Mouse (Mus musculus) CH12.LX (cell line): ENCODE measurements around the gene Scaf11. TPM values are rescaled to one million over a fixed set of nuclear protein-coding genes. Genes with fewer than 3 reads are reported as not detected.

Experiments
- DNase-seq: peaks from one replicate; pipeline ENCODE4 v3.0.0-alpha.2; 2013; ENCODE audit errors: extremely low read depth
- H3K27ac ChIP-seq: 2 replicates; pipeline ENCODE4 v1.5.1; 2012; ENCODE audit warnings: low read depth, mild to moderate bottlenecking, control low read depth, moderate library complexity; ENCODE audit not compliant: insufficient read depth
- H3K27me3 ChIP-seq: replicated peaks from 2 replicates; pipeline ENCODE3; 2012; ENCODE audit warnings: inconsistent platforms
- H3K36me3 ChIP-seq, 2 experiments: replicated peaks in 1 of 2; 2 replicates each; pipeline versions ENCODE3 to v1.6.1; 2012; ENCODE audit warnings: inconsistent platforms in 1 of 2, low read length in 1 of 2, mild to moderate bottlenecking in 1 of 2, mixed read lengths in 1 of 2, moderate library complexity in 1 of 2; ENCODE audit not compliant: control insufficient read depth in 1 of 2, insufficient read depth in 1 of 2
- H3K4me1 ChIP-seq, 2 experiments: 2 replicates each; pipeline ENCODE4 v1.6.1; 2012; ENCODE audit warnings: inconsistent platforms in 1 of 2, moderate library complexity in 1 of 2; ENCODE audit not compliant: insufficient read depth in 2 of 2, control insufficient read depth in 1 of 2
- H3K4me2 ChIP-seq: 2 replicates; pipeline ENCODE4 v1.6.1; 2012; ENCODE audit warnings: low read depth, mild to moderate bottlenecking, control low read depth; ENCODE audit not compliant: poor library complexity, insufficient read depth, severe bottlenecking
- H3K4me3 ChIP-seq, 3 experiments: fragments of 150-350 bp in 1 of 3; sonication (generic) in 1 of 3; replicated peaks in 1 of 3; 2 replicates each; pipeline versions ENCODE3 to v1.5.1; 2011 to 2012; ENCODE audit warnings: low read depth in 2 of 3, low read length in 2 of 3, mild to moderate bottlenecking in 2 of 3, moderate library complexity in 2 of 3, control low read depth in 1 of 3, improper control_type of control experiment in 1 of 3, inconsistent platforms in 1 of 3, mixed read lengths in 1 of 3; ENCODE audit not compliant: poor library complexity in 1 of 3
- H3K79me2 ChIP-seq: replicated peaks from 2 replicates; pipeline ENCODE4 v1.6.1; 2012; ENCODE audit warnings: mild to moderate bottlenecking, moderate library complexity; ENCODE audit not compliant: control insufficient read depth, poor library complexity, insufficient read depth, severe bottlenecking; ENCODE audit errors: extremely low read depth
- H3K9ac ChIP-seq: 2 replicates; pipeline ENCODE4 v1.6.1; 2012; ENCODE audit warnings: low read depth, mild to moderate bottlenecking, control low read depth, moderate library complexity; ENCODE audit not compliant: insufficient read depth
- H3K9me3 ChIP-seq: replicated peaks from 2 replicates; pipeline ENCODE3; 2012; ENCODE audit warnings: low read length, inconsistent platforms, mixed read lengths
- CHD1 ChIP-seq: IDR thresholded peaks from 2 replicates; pipeline ENCODE4 v1.6.1; 2012; ENCODE audit warnings: low read depth, low read length, improper control_type of control experiment, inconsistent platforms
- CHD2 ChIP-seq: IDR thresholded peaks from 2 replicates; pipeline ENCODE4 v1.6.1; 2011; ENCODE audit warnings: low read length, improper control_type of control experiment
- CTCF ChIP-seq, 2 experiments: IDR thresholded peaks in 1 of 2; conservative IDR thresholded peaks in 1 of 2; 2 replicates each; pipeline ENCODE4 v1.5.1; 2011 to 2012; ENCODE audit warnings: low read depth in 2 of 2, low read length in 2 of 2, improper control_type of control experiment in 1 of 2, inconsistent platforms in 1 of 2, mild to moderate bottlenecking in 1 of 2, moderate library complexity in 1 of 2
- ELF1 ChIP-seq: IDR thresholded peaks from 2 replicates; pipeline ENCODE4 v1.6.1; 2014; ENCODE audit warnings: low read depth, mild to moderate bottlenecking, inconsistent platforms, low read length, improper control_type of control experiment
- HCFC1 ChIP-seq: IDR thresholded peaks from 2 replicates; pipeline ENCODE4 v1.6.1; 2012; ENCODE audit warnings: low read depth, mild to moderate bottlenecking, inconsistent platforms, low read length, improper control_type of control experiment
- JUN ChIP-seq: IDR thresholded peaks from 2 replicates; pipeline ENCODE4 v1.6.1; 2011; ENCODE audit warnings: low read depth, mild to moderate bottlenecking, low read length, improper control_type of control experiment, moderate library complexity; ENCODE audit not compliant: insufficient read depth
- JUND ChIP-seq: conservative IDR thresholded peaks from 2 replicates; pipeline ENCODE4 v1.6.1; 2011; ENCODE audit warnings: low read depth, low read length, improper control_type of control experiment
- MAFK ChIP-seq: IDR thresholded peaks from 2 replicates; pipeline ENCODE4 v1.6.1; 2011; ENCODE audit warnings: low read length, improper control_type of control experiment; ENCODE audit not compliant: insufficient replicate concordance
- MAZ ChIP-seq: IDR thresholded peaks from 2 replicates; pipeline ENCODE4 v1.6.1; 2012; ENCODE audit warnings: low read depth, mild to moderate bottlenecking, inconsistent platforms, low read length, improper control_type of control experiment, moderate library complexity
- MEF2A ChIP-seq: IDR thresholded peaks from 2 replicates; pipeline ENCODE4 v1.6.1; 2014; ENCODE audit warnings: low read depth, mild to moderate bottlenecking, inconsistent platforms, low read length, improper control_type of control experiment, borderline replicate concordance
- NRF1 ChIP-seq: IDR thresholded peaks from 2 replicates; pipeline ENCODE4 v1.6.1; 2014; ENCODE audit warnings: low read depth, mild to moderate bottlenecking, inconsistent platforms, low read length, improper control_type of control experiment, moderate library complexity
- RAD21 ChIP-seq: IDR thresholded peaks from 2 replicates; pipeline ENCODE4 v1.6.1; 2011; ENCODE audit warnings: low read depth, mild to moderate bottlenecking, low read length, improper control_type of control experiment, moderate library complexity
- SIN3A ChIP-seq: IDR thresholded peaks from 2 replicates; pipeline ENCODE4 v1.6.1; 2012; ENCODE audit warnings: low read length, improper control_type of control experiment, inconsistent platforms
- SMC3 ChIP-seq: IDR thresholded peaks from 2 replicates; pipeline ENCODE4 v1.6.1; 2011; ENCODE audit warnings: low read depth, low read length, improper control_type of control experiment
- UBTF ChIP-seq: IDR thresholded peaks from 2 replicates; pipeline ENCODE4 v1.6.1; 2012; ENCODE audit warnings: low read depth, mild to moderate bottlenecking, inconsistent platforms, low read length, improper control_type of control experiment, moderate library complexity
- USF1 ChIP-seq: IDR thresholded peaks from 2 replicates; pipeline ENCODE4 v1.6.1; 2014; ENCODE audit warnings: low read depth, mild to moderate bottlenecking, inconsistent platforms, low read length, improper control_type of control experiment
- ZNF384 ChIP-seq: IDR thresholded peaks from 2 replicates; pipeline ENCODE4 v1.6.1; 2012; ENCODE audit warnings: low read depth, low read length, improper control_type of control experiment, inconsistent platforms
- dilution Hi-C: fragments of 300-500 bp; cut with MboI; formaldehyde crosslinking; loops from 2 replicates; pipeline ENCODE4 v1.14.3; 2020; ENCODE audit warnings: low sequenced_read_pairs; ENCODE audit not compliant: extremely low pct_unique_long_range_greater_than_20kb, extremely low pct_ligation_motif_present
- in situ Hi-C: fragments of 300-500 bp; cut with MboI; formaldehyde crosslinking; loops from 3 replicates; pipeline ENCODE4 v1.14.3; 2019; ENCODE audit warnings: low sequenced_read_pairs, low pct_ligation_motif_present, low pct_unique_long_range_greater_than_20kb, mixed read lengths
- polyA plus RNA-seq: library from polyadenylated mRNA; unstranded; fragments of >175 nt; gene quantifications from 2 replicates; pipeline ENCODE4 v1.2.1, GENCODE M21; 2012; ENCODE audit warnings: low read depth; ENCODE audit not compliant: insufficient read length
- total RNA-seq, 2 experiments: library from RNA; depleted of rRNA; stranded (reverse); fragments of 300-350 nt in 1 of 2; fragments of >200 nt in 1 of 2; gene quantifications; 2 replicates each; pipeline ENCODE4 v1.2.3; 2012 to 2014

Gene Scaf11
- total and polyA plus RNA-seq, 3 experiments = 57.2 to 88.0 (median 59.8) TPM

DNA sequence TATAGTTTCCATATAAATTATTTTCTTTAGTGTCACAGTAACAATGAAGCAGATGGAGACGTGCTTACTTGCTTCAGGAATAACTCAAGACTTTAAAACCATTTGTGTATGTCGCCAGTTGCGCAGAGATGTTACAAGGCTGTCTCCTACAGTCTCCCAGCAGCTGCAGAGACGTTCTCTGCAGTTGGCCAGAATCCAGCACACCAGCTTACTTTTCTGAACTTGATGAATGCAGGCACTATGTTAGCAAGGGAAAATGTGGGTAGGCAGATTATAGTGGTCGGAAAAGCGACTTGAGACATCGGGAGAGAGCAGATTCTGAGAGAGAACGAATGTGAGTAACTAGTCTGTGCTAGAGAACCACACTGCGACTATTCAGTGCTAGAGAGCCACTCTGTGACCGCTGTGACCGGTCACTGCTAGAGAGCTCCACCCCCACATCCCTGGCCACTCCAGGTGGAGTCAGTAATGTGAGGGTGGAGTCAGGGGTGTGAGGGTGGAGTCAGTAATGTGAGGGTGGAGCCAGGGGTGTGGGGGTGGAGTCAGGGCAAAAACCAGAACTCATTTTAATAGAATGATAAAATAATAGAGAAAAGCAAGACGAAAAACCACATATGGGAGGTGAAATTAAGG is 26.5 kb upstream of the Scaf11 start:
- TF ChIP-seq SIN3A (no peak), MAZ (no peak)
- TF ChIP-seq, all 38 proteins: peak for 0
- dilution Hi-C loops = no loop called here
- Histone ChIP-seq H3K4me2 (no peak overlapping the region), H3K9me3 (no peaks in the 10 kb centered on the region), H3K4me3 (no peak overlapping the region), H3K79me2 (no peaks in the 10 kb centered on the region), H3K27ac (no peak overlapping the region), H3K4me1 (peaks cover 4 to 23% of the 10 kb centered on the region in 2 experiments), H3K9ac (no peak overlapping the region), H3K27me3 (no peaks in the 10 kb centered on the region), H3K36me3 (no peaks in the 10 kb centered on the region)
- DNase-seq = no peak
- in situ Hi-C loops = no loop called here

DNA sequence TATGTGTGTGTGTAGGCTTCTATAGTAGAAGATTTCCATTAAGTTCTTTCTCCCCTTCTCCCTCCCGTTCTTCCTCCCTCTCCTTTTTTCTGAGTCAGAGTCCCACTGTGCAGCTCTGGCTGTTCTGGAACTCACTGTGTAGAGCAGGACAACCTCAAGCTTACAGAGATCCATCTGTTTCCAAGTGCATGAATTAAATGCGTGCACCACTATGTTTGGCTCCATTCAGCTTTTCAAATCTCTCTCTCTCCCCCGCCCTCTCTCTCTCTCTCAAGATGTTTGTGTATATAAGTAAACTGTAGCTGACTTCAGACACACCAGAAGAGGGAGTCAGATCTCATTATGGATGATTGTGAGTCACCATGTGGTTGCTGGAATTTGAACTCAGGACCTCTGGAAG is 20.2 kb upstream of the Scaf11 start:
- no peak overlapping the region for H3K9ac ChIP-seq
- dilution Hi-C loops (no loop called here), in situ Hi-C loops (no loop called here)
- TF ChIP-seq USF1 (no peak), UBTF (no peak), MAFK (no peak), RAD21 (no peak), SMC3 (no peak), CTCF (conservative IDR thresholded peaks at IDR 0.05 in 1 of 2, IDR thresholded peaks at IDR 0.05 in 1 of 2; ENCODE audit: low read depth in 2 of 2, low read length in 2 of 2) (no peak), CHD1 (no peak), MAZ (no peak), NRF1 (no peak), JUN (no peak), CHD2 (no peak), HCFC1 (no peak), ZNF384 (no peak), JUND (no peak), MEF2A (no peak), ELF1 (no peak)
- H3K4me3 ChIP-seq = no peak overlapping the region
- H3K4me2 ChIP-seq = no peak overlapping the region
- H3K79me2 ChIP-seq = no peaks in the 10 kb centered on the region
- H3K27me3 ChIP-seq = no peaks in the 10 kb centered on the region
- no peaks in the 10 kb centered on the region for H3K36me3 ChIP-seq
- no peak overlapping the region for H3K27ac ChIP-seq
- peaks cover 2% of the 10 kb centered on the region for H3K9me3 ChIP-seq
- peaks cover 3 to 20% of the 10 kb centered on the region in 2 experiments; a peak in 2 of 4 replicates for H3K4me1 ChIP-seq
- no peak for DNase-seq
